Mouse (Mus musculus) midbrain, embryonic 16.5 days (tissue): Measurements from ENCODE around the gene Fry. TPM values are rescaled to one million over a fixed set of nuclear protein-coding genes. Genes with fewer than 3 reads are reported as not detected.

Experiments
- ATAC-seq: fragments of 200-750 bp; cut with Nextera tagmentation; 2 replicates; pipeline ENCODE4 v1.8.0; 2017; ENCODE audit warnings: moderate TSS enrichment
- H3K27ac ChIP-seq: fragments of 300-500 bp; sonication (generic); 2 replicates; pipeline ENCODE4 v1.5.1; 2014; ENCODE audit warnings: mild to moderate bottlenecking, low read length, mixed read lengths
- H3K27me3 ChIP-seq: fragments of 300-500 bp; sonication (generic); 2 replicates; pipeline ENCODE4 v1.6.1; 2014; ENCODE audit warnings: low read depth, low read length, mixed read lengths; ENCODE audit not compliant: control insufficient read depth, insufficient read depth
- H3K36me3 ChIP-seq: fragments of 300-500 bp; sonication (generic); 2 replicates; pipeline ENCODE4 v1.6.1; 2014; ENCODE audit warnings: mild to moderate bottlenecking, low read length, moderate library complexity, mixed read lengths; ENCODE audit not compliant: control insufficient read depth, insufficient read depth
- H3K4me1 ChIP-seq: fragments of 300-500 bp; sonication (generic); 2 replicates; pipeline ENCODE4 v1.6.1; 2014; ENCODE audit warnings: mild to moderate bottlenecking, low read length, mixed read lengths; ENCODE audit not compliant: control insufficient read depth, insufficient read depth
- H3K4me2 ChIP-seq: fragments of 300-500 bp; sonication (generic); 2 replicates; pipeline ENCODE4 v1.6.1; 2014; ENCODE audit warnings: mild to moderate bottlenecking, low read length, mixed read lengths
- H3K4me3 ChIP-seq: fragments of 300-500 bp; sonication (generic); 2 replicates; pipeline ENCODE4 v1.5.1; 2014; ENCODE audit warnings: low read depth, mild to moderate bottlenecking, low read length, moderate library complexity, mixed read lengths
- H3K9ac ChIP-seq: fragments of 300-500 bp; sonication (generic); 2 replicates; pipeline ENCODE4 v1.6.1; 2014; ENCODE audit warnings: low read depth, low read length, mixed read lengths
- H3K9me3 ChIP-seq: fragments of 300-500 bp; sonication (generic); replicated peaks from 2 replicates; pipeline ENCODE4 v1.6.1; 2014; ENCODE audit warnings: mild to moderate bottlenecking, low read length, mixed read lengths; ENCODE audit not compliant: control insufficient read depth, poor library complexity, severe bottlenecking
- WGBS: fragments of 180-500 bp; shearing (Covaris S2); extraction: QIAGEN DNeasy Blood & Tissue Kit; methylation state at CpG from one replicate; pipeline ENCODE4 v1.1.7; 2014; 5-methylcytosine and 5-hydroxymethylcytosine counted together
- polyA plus RNA-seq: library from polyadenylated mRNA; unstranded; fragments of >200 nt; fragmentation: Nextera tagmentation; extraction: Ambion mirVana; gene quantifications from 2 replicates; pipeline ENCODE4 v1.2.1, GENCODE M21; 2015

The Fry gene
- polyA plus RNA-seq, 1 experiment from 2014 or later, result 64.1 TPM

- Histone ChIP-seq H3K4me3 (no peak overlapping the region), H3K27me3 (no peaks in the 10 kb centered on the region), H3K4me1 (no peaks in the 10 kb centered on the region), H3K4me2 (no peak overlapping the region), H3K27ac (no peak overlapping the region), H3K9me3 (no peaks in the 10 kb centered on the region), H3K36me3 (peaks cover 34% of the 10 kb centered on the region), H3K9ac (no peak overlapping the region)
- no peak for ATAC-seq
- 50% methylated on average over 6 of the region's 6 CpGs for WGBS
Measured at GRCm38 (mm10) chr5:150495792-150496191, 377.3 kb downstream of the Fry start.

GRCm38 (mm10) chr5:150510451-150511225, 392.2 kb downstream of the Fry start:
- H3K9ac ChIP-seq, result no peak overlapping the region
- WGBS, result 90% methylated on average over 6 of the region's 6 CpGs
- H3K4me1 ChIP-seq, result no peaks in the 10 kb centered on the region
- no peak overlapping the region for H3K27ac ChIP-seq
- H3K9me3 ChIP-seq, result no peaks in the 10 kb centered on the region
- no peak for ATAC-seq
- no peaks in the 10 kb centered on the region for H3K27me3 ChIP-seq
- H3K4me3 ChIP-seq, result no peak overlapping the region
- H3K36me3 ChIP-seq, result no peaks in the 10 kb centered on the region
- H3K4me2 ChIP-seq, result no peak overlapping the region

GRCm38 (mm10) chr5:150513264-150513663, 394.8 kb downstream of the Fry start:
- ATAC-seq, result no peak
- no peaks in the 10 kb centered on the region for H3K9me3 ChIP-seq
- no peak overlapping the region for H3K4me2 ChIP-seq
- H3K4me3 ChIP-seq, result no peak overlapping the region
- no peaks in the 10 kb centered on the region for H3K27me3 ChIP-seq
- WGBS, result 75% methylated on average over 4 of the region's 4 CpGs
- H3K36me3 ChIP-seq, result no peaks in the 10 kb centered on the region
- no peak overlapping the region for H3K27ac ChIP-seq
- no peak overlapping the region for H3K9ac ChIP-seq
- H3K4me1 ChIP-seq, result no peaks in the 10 kb centered on the region

- 100% methylated on average over 1 of the region's 1 CpGs for WGBS
- no peaks in the 10 kb centered on the region for H3K27me3 ChIP-seq
- H3K36me3 ChIP-seq, result no peaks in the 10 kb centered on the region
- no peak overlapping the region for H3K27ac ChIP-seq
- no peaks in the 10 kb centered on the region for H3K4me1 ChIP-seq
- no peak overlapping the region for H3K4me3 ChIP-seq
- ATAC-seq, result no peak
- no peak overlapping the region for H3K4me2 ChIP-seq
- H3K9ac ChIP-seq, result no peak overlapping the region
- H3K9me3 ChIP-seq, result no peaks in the 10 kb centered on the region
Measured at GRCm38 (mm10) chr5:150514027-150514426, 395.6 kb downstream of the Fry start.

- Histone ChIP-seq H3K27ac (no peak within 1 kb of the TSS), H3K9me3 (no peaks in the 10 kb centered on the region), H3K27me3 (no peaks in the 10 kb centered on the region), H3K4me2 (no peak within 1 kb of the TSS), H3K9ac (no peak within 1 kb of the TSS), H3K36me3 (no peaks in the 10 kb centered on the region), H3K4me3 (no peak within 1 kb of the TSS), H3K4me1 (peaks cover 5% of the 10 kb centered on the region; the same call in 1 of the 2 replicates)
- ATAC-seq, result no peak
- 69% methylated on average over 4 of the region's 4 CpGs for WGBS
Measured at GRCm38 (mm10) chr5:150518064-150518463, 399.6 kb downstream of the Fry start, which contains the start of gene Zar1l. TSS of gene Zar1l (minus strand) at chr5:150518164.

GRCm38 (mm10) chr5:150519551-150519950, 401.1 kb downstream of the Fry start:
- Histone ChIP-seq H3K9me3 (no peaks in the 10 kb centered on the region), H3K27me3 (no peaks in the 10 kb centered on the region), H3K4me1 (peaks cover 7% of the 10 kb centered on the region; the same call in 1 of the 2 replicates), H3K36me3 (no peaks in the 10 kb centered on the region), H3K4me2 (no peak overlapping the region), H3K4me3 (no peak overlapping the region), H3K9ac (no peak overlapping the region), H3K27ac (no peak overlapping the region)
- ATAC-seq, result no peak
- 85% methylated on average over 1 of the region's 1 CpGs for WGBS

- peaks cover 7% of the 10 kb centered on the region; the same call in 1 of the 2 replicates for H3K4me1 ChIP-seq
- H3K4me2 ChIP-seq, result peak within 1 kb of the TSS; percentile 57
- WGBS, result 5% methylated on average over 63 of the region's 63 CpGs
- H3K4me3 ChIP-seq, result peak within 1 kb of the TSS; percentile 68
- H3K27ac ChIP-seq, result peak within 1 kb of the TSS; percentile 62; the same call in 1 of the 2 replicates
- no peaks in the 10 kb centered on the region for H3K36me3 ChIP-seq
- no peaks in the 10 kb centered on the region for H3K9me3 ChIP-seq
- peak; percentile 94 for ATAC-seq
- H3K27me3 ChIP-seq, result no peaks in the 10 kb centered on the region
- peak within 1 kb of the TSS; percentile 78 for H3K9ac ChIP-seq
Measured at GRCm38 (mm10) chr5:150521937-150522866, 403.8 kb downstream of the Fry start, which contains the start of gene Brca2. TSS of gene Brca2 (plus strand) at chr5:150522630.

- Histone ChIP-seq H3K27me3 (no peaks in the 10 kb centered on the region), H3K36me3 (no peaks in the 10 kb centered on the region), H3K27ac (peak overlapping the region; percentile 62; the same call in 1 of the 2 replicates), H3K9me3 (no peaks in the 10 kb centered on the region), H3K4me1 (peaks cover 7% of the 10 kb centered on the region; the same call in 1 of the 2 replicates), H3K4me3 (peak overlapping the region; percentile 68), H3K9ac (peak overlapping the region; percentile 78), H3K4me2 (peak overlapping the region; percentile 57)
- 8% methylated on average over 11 of the region's 11 CpGs for WGBS
- no peak for ATAC-seq
Measured at GRCm38 (mm10) chr5:150522867-150523234, 404.4 kb downstream of the Fry start.
